Mouse (Mus musculus) large intestine, adult 2 months (tissue): ENCODE measurements around the gene Zscan26. TPM values are rescaled to one million over a fixed set of nuclear protein-coding genes. Genes with fewer than 3 reads are reported as not detected.
"Not testable (repeated sequence)": the region's sequence is repeated elsewhere in the genome, so short reads cannot be mapped to it uniquely, and the experiment has no call there.

Experiments
- DNase-seq: peaks from one replicate; pipeline ENCODE4 v3.0.0-alpha.2; 2012; ENCODE audit warnings: low read depth, low spot score
- WGBS: fragments of 180-500 bp; shearing (Covaris S2); methylation state at CpG from one replicate; pipeline ENCODE4 v1.1.7; 2018; 5-methylcytosine and 5-hydroxymethylcytosine counted together
- polyA plus RNA-seq: library from polyadenylated mRNA; depleted of rRNA; stranded (reverse); fragments of >200 nt; gene quantifications from 2 replicates; pipeline ENCODE4 v1.2.3, GENCODE M21; 2012; rRNA removed

Gene Zscan26
- 8.3 and 11.0 TPM in 2 replicates for polyA plus RNA-seq

- WGBS, result under 1% methylated on average over 23 of the region's 23 CpGs
These were observed at the start of gene Zscan26 for GRCm38 (mm10) chr13:21453449-21453848. Gene Zscan26 (minus strand): TSS chr13:21453730.

DNA sequence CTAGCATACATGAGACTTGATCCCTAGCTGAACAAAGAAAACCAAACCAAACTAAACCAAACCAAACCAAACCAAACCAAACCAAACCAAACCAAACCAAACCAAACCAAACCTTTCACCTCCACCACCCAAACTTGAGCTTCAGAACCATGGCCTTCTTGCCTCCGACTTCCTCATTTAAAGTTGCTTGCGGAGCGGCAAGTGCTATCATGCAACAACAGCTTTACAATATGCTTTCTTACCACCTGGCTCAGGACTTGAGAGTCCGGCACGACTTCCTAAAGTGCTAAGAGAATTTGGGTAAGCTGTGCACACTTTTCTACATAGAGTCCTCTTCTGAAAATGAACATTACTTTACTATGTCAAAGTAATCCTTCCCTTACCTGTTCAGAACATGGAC, 48.8 kb upstream of the Zscan26 start:
- DNase-seq, result no peak
- WGBS, result 88% methylated on average over 5 of the region's 5 CpGs

More at GRCm38 (mm10) chr13:21453449-21453848, at the start of gene Zscan26:
- DNase-seq, result peak; percentile 80

GRCm38 (mm10) chr13:21501182-21501581, 47.7 kb upstream of the Zscan26 start, which contains the start of gene Gm11273:
Gene Gm11273 (minus strand): TSS chr13:21501418.
- DNase-seq, result not testable (repeated sequence)

DNA sequence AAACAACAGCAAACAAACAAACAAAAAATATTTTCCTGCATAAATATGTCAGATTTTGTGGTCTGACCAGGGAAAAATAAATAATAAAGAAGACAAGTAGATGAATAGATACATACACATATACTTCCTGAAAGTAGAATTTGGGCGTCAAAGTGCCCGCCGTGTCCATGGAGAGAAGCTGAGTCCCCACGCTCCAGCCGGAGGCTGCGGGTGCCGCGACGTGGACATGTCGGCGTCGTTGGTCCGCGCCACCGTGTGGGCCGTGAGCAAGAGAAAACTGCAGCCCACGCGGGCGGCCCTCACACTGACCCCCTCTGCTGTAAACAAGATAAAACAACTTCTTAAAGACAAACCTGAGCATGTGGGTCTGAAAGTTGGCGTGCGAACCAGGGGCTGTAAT, 41.5 kb upstream of the Zscan26 start, which contains the start of gene AK157302:
TSS of gene AK157302 (plus strand) at position 144 of the 400 bp plus-strand sequence.
- no peak for DNase-seq
- WGBS, result 94% methylated on average over 21 of the region's 21 CpGs

More at GRCm38 (mm10) chr13:21501182-21501581, 47.7 kb upstream of the Zscan26 start, which contains the start of gene Gm11273:
- WGBS, result 93% methylated on average over 17 of the region's 17 CpGs

GRCm38 (mm10) chr13:21492847-21493246, 39.3 kb upstream of the Zscan26 start:
- WGBS, result 70% methylated on average over 5 of the region's 5 CpGs
- no peak for DNase-seq

GRCm38 (mm10) chr13:21486881-21487280, 33.4 kb upstream of the Zscan26 start:
- WGBS, result 89% methylated on average over 1 of the region's 1 CpGs
- DNase-seq, result no peak

DNA sequence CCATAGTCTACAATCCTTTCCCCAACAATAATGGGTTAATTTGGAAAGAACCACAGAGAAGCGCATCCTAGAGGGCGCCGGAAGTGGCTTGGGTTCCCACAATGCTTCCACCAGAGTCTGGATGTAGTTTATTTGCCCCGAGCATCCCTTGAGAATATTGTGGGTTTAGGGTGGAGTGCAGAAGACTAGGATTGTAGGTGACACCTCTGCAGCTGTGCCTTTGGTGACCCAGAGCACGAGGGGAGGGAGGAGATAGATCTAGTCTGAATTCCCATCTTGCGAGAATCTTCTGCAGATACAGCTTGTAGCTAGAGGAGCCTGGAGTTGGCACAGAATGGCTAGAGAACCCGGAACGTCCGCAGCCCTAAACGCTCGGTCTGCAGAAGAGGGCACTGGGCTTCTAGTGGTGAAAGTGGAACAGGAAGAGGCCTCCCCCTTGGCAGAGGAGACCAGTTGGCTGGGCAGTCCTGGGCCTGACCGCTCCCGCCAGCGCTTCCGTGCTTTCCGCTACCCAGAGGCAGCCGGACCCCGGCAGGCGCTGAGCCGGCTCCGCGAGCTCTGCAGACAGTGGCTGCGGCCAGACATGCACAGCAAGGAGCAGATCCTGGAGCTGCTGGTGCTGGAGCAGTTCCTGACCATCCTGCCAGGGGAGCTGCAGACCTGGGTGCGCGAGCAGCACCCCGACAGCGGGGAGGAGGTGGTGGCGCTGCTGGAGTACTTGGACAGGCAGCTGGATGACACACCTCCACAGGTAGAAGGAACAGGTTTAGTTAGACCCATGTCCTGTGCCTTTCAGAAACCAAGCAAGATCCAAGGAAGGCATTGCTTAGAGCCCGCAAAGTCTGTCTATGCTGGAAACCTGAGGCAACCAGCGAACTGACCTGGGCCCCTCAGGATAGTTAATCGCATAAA, 25.5 kb upstream of the Zscan26 start, which contains the start of the genes Zkscan4 and Gm10065:
TSS of gene Zkscan4 (plus strand) at position 149 of the 912 bp plus-strand sequence.
TSS of gene Gm10065 (minus strand) at position 683 of the 912 bp plus-strand sequence.
- DNase-seq, result not testable (repeated sequence)
- 2% methylated on average over 31 of the region's 31 CpGs for WGBS

GRCm38 (mm10) chr13:21472427-21472826, 18.9 kb upstream of the Zscan26 start:
- WGBS, result 56% methylated on average over 4 of the region's 4 CpGs
- DNase-seq, result no peak

GRCm38 (mm10) chr13:21469097-21469496, 15.6 kb upstream of the Zscan26 start:
- WGBS, result 62% methylated on average over 9 of the region's 9 CpGs

GRCm38 (mm10) chr13:21468061-21469019, 14.8 kb upstream of the Zscan26 start, which contains the start of gene Nkapl:
Gene Nkapl (minus strand): TSS chr13:21468509.
- 1% methylated on average over 54 of the region's 54 CpGs for WGBS
- DNase-seq, result peak; percentile 59

More at GRCm38 (mm10) chr13:21469097-21469496, 15.6 kb upstream of the Zscan26 start:
- DNase-seq, result no peak

DNA sequence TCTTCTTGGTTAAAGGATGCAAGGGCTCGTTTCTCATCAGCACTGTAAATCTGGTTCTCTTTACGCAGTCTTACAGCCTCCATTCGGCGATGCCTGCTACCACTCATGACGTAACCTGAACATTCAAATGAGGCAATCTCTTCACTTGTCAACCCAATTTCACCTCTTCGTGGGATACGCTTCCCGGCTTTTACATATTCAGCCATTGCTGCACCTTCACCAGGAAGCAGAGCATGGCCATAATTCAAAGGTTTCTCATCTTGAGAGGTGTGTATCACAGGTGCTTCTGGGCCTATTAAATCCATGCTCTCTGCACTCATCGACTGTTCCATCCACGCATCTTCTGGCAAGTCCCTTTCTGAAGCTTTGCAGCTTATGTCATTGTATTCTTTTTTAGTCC, 13.8 kb upstream of the Zscan26 start:
- no peak for DNase-seq
- WGBS, result 91% methylated on average over 10 of the region's 10 CpGs

DNA sequence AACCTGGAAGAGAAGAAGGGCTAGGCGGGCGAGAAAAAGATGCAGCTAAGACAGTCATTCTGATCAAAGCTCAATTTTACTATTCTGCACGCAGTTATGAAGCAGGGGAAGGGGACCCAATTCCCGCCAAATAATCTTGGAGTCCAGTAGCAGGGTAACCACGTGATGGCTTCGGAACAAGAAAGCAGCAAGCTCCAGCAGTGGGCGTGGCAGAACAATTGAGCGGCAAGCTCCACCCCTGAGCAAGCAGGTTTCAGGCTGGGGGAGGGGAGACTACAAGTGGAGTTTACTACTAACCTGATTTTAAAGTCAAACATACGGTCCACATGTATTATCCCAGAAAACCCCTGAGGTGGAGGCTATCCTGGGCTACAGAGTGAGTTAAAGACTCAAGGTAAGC, 9.0 kb upstream of the Zscan26 start:
- WGBS, result 44% methylated on average over 9 of the region's 9 CpGs

DNA sequence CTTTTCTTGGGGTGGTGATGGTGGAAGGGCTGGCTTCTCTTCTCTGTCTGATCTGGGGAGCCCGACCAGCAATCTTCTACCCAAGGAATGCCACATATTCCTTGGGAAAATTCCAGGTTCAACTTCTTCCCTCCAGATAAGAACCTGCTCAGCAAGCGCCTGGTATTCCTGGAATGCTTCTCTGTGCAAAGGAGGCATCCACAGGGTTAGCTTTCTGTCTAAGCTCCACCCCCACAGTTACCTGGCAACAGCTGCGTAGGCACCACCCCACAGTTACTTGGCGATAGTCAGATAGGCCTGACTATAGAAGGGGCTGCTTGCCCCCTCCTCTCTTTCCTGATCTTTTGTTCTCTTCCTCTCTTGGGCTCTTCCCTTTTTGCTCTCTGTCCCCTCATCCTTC, 2.8 kb upstream of the Zscan26 start:
- 13% methylated on average over 4 of the region's 4 CpGs for WGBS
- DNase-seq, result no peak

More for the DNA sequence above, 9.0 kb upstream of the Zscan26 start:
- DNase-seq, result not testable (repeated sequence)

GRCm38 (mm10) chr13:21454133-21454532, 603 bp upstream of the Zscan26 start:
- no peak for DNase-seq
- WGBS, result 32% methylated on average over 3 of the region's 3 CpGs

GRCm38 (mm10) chr13:21453042-21453441, 488 bp downstream of the Zscan26 start:
- DNase-seq, result no peak
- under 1% methylated on average over 13 of the region's 13 CpGs for WGBS

GRCm38 (mm10) chr13:21447856-21448614, 5.5 kb downstream of the Zscan26 start:
- 44% methylated on average over 16 of the region's 16 CpGs for WGBS

DNA sequence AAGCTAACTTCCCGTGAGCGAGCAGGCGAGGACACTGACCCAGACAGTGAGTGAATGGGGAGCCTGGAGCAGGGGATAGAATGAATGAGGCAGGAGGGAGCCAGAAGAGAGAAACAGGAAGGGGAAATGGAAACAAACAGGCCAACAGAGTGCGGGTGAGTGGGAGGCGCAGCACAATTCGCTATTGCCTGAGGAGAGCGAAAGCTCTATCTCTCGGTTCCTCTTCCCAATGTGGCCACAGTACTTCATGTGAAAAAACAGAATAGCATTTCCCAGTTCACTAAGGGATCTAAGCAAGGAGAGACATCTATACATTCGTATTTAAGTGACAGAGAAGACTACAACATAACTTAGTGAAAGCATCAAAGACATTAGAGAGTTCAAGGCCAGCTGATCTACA, 6.7 kb downstream of the Zscan26 start:
- WGBS, result 91% methylated on average over 9 of the region's 9 CpGs
- no peak for DNase-seq

More at GRCm38 (mm10) chr13:21447856-21448614, 5.5 kb downstream of the Zscan26 start:
- DNase-seq, result peak; percentile 22

DNA sequence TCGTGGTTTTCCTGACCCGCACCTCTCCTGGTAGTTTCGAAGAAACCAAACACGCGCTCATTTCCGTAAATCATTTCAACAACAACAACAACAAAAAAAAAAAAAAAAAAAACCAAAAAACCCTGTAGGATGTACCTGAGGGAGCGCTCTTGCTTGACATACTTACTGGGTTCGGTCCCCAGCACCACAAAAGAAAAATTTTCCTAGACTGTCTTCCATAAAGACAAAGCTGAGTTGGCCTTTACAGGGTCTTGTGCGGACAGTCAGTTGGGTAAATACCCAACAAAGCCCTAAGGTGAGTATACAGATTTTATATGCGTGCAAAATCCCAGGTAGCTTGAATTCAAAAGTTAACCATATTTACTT, 12.3 kb downstream of the Zscan26 start:
- DNase-seq, result no peak
- 28% methylated on average over 10 of the region's 10 CpGs for WGBS
